Mouse (Mus musculus) layer of hippocampus, postnatal 25 days (tissue): ENCODE data around the gene Ckap4. TPM values are rescaled to one million over a fixed set of nuclear protein-coding genes. Genes with fewer than 3 reads are reported as not detected.

Source experiments
- DNase-seq, 2 experiments: peaks; one replicate each; pipeline ENCODE4 v3.0.0; 2022; ENCODE audit warnings: mixed read lengths in 2 of 2, low spot score in 1 of 2; ENCODE audit errors: extremely low spot score in 1 of 2
- total RNA-seq, 2 experiments: library from RNA; stranded (reverse); gene quantifications; 2 replicates each; pipeline ENCODE4 v1.2.3; 2021

The Ckap4 gene
- 10 to 100 TPM; 19.2 to 21.9 TPM for total RNA-seq

- peak in 1 of 2 experiments; percentile 36 for DNase-seq
Measured at GRCm38 (mm10) chr10:84533912-84534671, at the start of gene Ckap4. Gene Ckap4, minus strand, starts transcription at chr10:84534062.

- DNase-seq, result no peak
Measured at GRCm38 (mm10) chr10:84582236-84582635, 48.4 kb upstream of the Ckap4 start.

DNA sequence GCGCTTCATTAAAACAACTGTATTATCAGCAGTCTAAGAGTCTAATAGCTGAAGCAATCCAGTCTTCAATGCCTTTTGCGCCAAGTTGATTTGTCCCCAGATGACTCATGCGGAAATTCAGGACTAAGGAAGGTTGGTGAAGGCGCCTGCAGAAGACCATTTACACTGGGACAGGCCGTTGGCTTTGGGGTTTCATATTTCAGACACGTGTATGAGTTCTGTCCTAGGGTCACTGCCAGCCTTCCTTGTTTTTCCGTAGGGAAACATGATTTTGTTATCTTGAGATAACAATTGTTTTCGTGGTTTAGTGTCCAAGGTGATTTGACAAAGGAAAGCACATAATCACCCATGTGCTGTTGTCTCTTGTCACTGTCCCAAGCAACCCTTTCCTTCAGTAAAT lies 47.3 kb upstream of the Ckap4 start:
- no peak for DNase-seq

GRCm38 (mm10) chr10:84579527-84579926 lies 45.7 kb upstream of the Ckap4 start:
- no peak for DNase-seq

- no peak for DNase-seq
Measured at GRCm38 (mm10) chr10:84578738-84579137, 44.9 kb upstream of the Ckap4 start.

GRCm38 (mm10) chr10:84577071-84577727 lies 43.3 kb upstream of the Ckap4 start:
- peak; percentile 64 to 66 for DNase-seq

DNA sequence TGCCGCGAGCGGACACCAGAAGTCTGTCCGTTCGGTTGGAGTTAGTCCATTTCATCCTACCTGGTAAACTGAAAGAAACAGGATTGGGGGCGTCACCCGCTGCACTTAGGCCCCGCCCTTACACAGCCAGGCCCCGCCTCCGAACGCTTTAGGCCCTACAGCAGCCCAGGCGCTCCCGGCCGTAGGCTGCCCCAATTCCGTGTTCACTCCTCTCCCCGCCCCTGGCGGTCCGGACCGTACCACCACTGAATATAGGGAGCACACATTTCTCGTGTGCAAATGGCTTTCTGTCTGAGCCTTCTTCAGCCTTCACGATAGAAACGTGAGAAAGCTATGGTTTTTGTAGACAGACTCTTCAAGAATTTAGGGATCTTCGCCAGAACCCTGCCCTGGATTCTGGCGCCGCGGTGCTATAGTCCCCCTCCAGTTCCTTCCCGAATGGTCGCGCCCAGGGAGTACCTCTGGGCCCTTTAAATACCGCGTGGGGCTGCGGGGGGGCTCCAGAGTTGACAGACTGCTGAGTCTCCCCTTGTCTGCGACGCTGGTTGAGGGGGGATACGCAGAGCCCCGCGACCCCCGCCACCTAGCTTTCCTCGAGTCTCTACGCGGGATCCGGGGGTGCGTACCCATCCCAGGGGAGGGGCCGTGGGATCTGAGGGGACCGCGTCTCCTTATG lies 42.7 kb upstream of the Ckap4 start, which contains the start of gene Tcp11l2:
Tcp11l2 (plus strand) TSS at position 232 of the 676 bp plus-strand sequence.
- DNase-seq, result peak; percentile 77 to 90

- no peak for DNase-seq
Measured at GRCm38 (mm10) chr10:84576029-84576394, 42.1 kb upstream of the Ckap4 start.

- DNase-seq, result no peak
Measured at GRCm38 (mm10) chr10:84573671-84574420, 40.0 kb upstream of the Ckap4 start.

DNA sequence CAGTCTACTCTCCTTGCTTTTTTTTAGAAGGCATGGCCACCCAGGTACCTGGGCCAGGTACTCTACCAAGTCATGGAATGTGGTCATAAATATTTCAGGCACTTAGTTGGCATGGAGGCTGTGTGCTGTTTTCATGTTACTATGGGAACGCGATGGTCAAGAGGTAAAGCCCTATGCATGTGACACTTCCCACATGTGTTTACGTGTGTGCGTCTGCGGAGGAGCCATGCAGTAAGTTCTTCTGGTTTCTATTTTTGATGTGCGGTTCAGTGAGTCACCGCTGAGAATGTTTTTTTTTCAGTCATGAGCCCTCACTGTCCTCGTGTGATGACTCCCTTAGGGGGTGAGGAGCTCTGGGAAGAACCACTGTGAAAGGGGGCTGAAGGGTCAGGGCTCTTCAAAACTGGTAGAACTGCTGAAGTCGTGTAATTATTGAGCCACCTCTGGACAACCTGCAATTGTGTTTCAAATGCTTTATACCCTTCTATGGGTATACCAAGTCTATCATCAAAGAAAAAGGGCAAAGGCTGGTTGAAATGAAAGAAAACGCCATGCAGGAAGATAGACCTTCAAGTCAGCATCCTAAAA lies 37.3 kb upstream of the Ckap4 start:
- DNase-seq, result no peak

- no peak for DNase-seq
Measured at GRCm38 (mm10) chr10:84564427-84564826, 30.6 kb upstream of the Ckap4 start.

GRCm38 (mm10) chr10:84562567-84563554 lies 29.0 kb upstream of the Ckap4 start:
- no peak for DNase-seq

DNA sequence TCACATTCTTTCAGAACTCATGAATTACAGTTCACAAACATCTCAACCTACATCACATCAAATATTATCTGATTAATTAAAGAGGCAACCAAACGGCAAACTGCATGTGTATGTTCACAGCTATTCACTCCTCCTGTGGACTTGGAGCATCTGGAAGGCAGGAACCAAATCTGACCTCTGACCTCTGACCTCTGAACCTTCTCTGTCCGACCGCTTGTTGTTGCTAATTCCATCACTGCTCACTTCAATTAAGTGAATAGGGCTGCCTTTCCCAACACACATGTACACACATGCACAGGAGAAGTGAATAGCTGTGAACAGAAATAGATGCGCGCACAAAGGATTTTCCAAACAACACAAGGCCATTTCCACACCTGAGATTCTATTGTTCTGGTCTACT lies 28.3 kb upstream of the Ckap4 start:
- DNase-seq, result no peak

- DNase-seq, result no peak
Measured at GRCm38 (mm10) chr10:84559986-84560385, 26.1 kb upstream of the Ckap4 start.

GRCm38 (mm10) chr10:84558511-84558910 lies 24.6 kb upstream of the Ckap4 start:
- no peak for DNase-seq

GRCm38 (mm10) chr10:84556120-84556519 lies 22.3 kb upstream of the Ckap4 start:
- no peak for DNase-seq

DNA sequence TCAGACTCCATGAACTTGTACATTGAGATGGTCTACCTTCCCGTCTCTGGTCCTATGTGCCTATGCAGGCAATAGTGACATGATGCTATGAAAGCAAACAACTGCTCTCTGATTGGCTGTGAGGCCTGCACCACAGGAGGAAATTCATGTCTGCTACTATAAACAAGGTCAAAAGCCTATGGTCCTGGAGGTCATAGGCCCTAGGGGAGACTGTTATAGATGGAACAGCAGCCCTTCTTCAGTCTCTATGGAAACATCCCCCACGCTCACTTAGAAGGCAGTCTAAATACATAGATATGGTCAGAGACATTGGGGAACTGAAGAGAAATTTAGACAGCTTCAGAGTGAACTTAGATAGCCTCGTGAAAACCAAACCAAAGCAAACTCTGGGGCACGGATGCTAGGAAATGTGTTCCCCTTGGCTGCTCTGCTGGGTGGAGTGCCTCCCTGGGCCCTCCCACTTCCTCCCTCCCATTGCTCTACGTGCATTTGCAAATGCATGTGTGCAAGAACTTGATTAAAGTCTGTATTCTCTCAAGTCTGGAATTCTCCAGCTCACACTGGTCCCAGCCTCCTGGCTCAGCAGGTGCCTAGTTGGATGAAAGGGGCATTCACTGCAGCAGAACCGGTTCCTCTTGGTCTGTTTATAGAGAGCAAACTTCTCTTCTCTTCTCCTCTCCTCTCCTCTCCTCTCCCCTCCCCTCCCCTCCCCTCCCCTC lies 20.6 kb upstream of the Ckap4 start:
- no peak for DNase-seq

DNA sequence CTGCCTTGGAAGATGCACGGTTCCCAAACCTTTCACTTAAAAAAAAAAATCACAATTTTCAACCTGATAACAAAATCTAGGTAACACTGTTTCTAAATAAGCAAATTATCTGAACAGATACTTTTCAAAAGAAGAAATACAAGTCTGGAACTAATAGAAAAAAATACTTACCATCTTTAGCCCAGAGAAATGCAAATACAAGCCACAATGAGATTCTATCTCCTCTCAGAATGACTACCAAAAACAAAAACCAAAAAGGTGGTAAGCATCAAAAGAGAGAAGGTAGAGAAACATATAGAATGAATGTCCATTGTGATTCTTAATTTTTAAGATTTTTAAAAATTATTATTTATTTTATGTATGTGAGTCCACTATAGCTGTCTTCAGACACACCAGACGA lies 18.6 kb upstream of the Ckap4 start:
- DNase-seq, result no peak
